Mouse (Mus musculus) layer of hippocampus, adult 8-10 months (tissue): ENCODE data around the gene Capsl. TPM values are rescaled to one million over a fixed set of nuclear protein-coding genes. Genes with fewer than 3 reads are reported as not detected.

Source experiments
- DNase-seq, 2 experiments: peaks; one replicate each; pipeline ENCODE4 v3.0.0; 2022; ENCODE audit warnings: low spot score in 2 of 2
- total RNA-seq, 4 experiments: library from RNA; stranded (reverse); gene quantifications; 2 replicates each; pipeline ENCODE4 v1.2.4; 2022

Capsl gene
- total RNA-seq: 1 to 10 TPM; 1.5 to 2.9 (median 2.5) TPM

DNA sequence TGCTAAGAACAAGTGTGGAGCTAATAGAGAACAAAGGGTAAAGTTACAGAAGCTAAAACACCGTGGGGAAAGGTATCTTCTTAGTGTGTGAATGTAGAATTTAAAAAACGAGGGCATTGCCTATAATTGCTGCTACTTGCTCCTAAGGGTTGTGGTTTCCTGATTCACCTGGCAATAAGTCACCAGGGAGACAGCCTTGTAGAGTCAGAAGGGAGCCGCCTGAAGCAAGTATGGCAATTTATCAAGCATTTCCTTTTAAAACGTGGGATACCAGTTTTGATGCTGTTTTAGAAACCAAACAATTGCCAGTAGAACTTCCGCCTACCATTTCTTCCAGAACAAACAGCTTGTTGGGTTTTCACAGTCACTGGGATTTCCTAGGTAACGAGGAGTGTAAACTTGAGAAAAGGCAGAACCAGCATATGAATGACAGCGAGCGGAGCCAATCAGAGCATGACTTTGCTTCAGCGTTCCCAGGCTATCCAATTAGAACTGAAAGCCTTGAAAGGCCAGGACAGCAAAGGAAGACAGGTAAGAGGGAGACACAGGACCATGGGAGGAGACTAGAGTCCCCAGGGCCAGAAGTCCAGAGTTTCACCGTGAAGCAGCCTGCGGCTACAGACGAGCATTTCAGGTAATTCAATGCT is at the start of gene Capsl:
Capsl (plus strand) TSS at position 495 of the 647 bp plus-strand sequence.
- DNase-seq: peak; percentile 67 to 90

DNA sequence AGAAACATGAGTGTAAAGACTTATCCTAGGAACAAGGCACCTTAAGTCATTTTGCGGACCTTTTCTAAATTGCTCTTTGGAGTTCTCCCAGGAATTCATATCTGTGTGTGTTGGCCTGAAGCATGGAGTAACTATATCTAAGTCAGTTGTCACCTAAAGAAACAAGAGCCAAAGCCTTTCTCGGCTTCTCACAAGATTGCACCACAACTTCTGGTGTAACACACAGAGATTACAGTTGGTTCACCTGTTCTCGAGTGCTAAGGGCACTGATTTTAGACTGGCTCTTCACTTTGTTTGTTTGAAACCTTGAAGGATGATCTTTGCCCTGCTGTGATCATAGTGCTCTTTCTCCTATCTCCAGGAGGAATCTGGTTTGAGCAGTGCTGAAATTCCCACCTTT is 26.4 kb upstream of the Capsl start:
- no peak for DNase-seq

GRCm38 (mm10) chr15:9421163-9421562 is 14.7 kb upstream of the Capsl start:
- no peak for DNase-seq

GRCm38 (mm10) chr15:9427849-9428248 is 8.0 kb upstream of the Capsl start:
- no peak for DNase-seq

- DNase-seq: no peak
These were observed 6.0 kb upstream of the Capsl start for GRCm38 (mm10) chr15:9429843-9430242.

GRCm38 (mm10) chr15:9451999-9452398 is 16.2 kb downstream of the Capsl start:
- DNase-seq: no peak

DNA sequence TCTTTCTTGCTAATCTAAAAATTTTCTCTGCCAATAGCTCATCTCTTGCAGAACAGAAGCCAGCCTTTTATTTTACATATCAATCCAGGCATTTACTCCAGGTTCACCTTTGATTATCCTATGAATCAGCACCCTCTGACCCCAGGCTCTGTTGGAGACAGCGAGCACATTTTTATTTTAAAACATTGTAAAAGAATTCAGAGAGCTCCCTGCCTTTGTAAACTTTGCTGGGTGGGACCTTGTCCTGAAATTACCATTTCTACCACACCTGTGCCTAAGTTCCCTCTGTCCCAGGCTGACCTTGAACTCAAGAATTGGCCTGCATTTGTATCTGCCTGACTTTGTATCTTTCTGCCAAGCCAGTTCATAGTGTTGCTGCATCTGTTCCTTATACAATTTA is 17.0 kb downstream of the Capsl start:
- DNase-seq: no peak

GRCm38 (mm10) chr15:9454198-9454597 is 18.4 kb downstream of the Capsl start:
- no peak for DNase-seq

GRCm38 (mm10) chr15:9455241-9455640 is 19.4 kb downstream of the Capsl start:
- DNase-seq: peak; percentile 10 to 29

DNA sequence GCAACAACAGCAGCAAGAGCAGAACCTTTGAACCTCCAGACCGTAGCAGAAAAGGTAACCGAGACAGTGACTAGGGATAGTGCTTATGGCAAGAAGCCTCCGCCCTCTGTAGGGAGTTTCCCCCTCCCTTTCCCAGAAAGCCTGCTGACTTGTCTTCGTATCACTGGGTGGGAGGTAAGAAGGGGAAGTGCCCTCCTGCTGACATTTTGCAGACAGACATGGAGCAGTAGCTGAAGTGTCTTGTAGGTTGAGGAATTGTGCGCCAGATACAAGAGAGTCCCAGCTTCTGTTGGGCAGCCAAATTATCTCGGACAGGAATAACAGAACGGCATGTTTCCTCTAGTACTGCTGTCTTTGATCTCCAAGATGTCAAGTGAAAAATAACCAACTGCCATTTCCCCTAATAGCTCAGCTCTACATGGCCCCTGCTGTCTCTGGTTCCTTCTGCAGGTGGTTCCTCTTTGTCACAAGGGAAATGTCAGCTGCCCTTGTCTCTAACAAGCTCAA is 27.7 kb downstream of the Capsl start:
- no peak for DNase-seq

GRCm38 (mm10) chr15:9464039-9464438 is 28.2 kb downstream of the Capsl start:
- DNase-seq: no peak

DNA sequence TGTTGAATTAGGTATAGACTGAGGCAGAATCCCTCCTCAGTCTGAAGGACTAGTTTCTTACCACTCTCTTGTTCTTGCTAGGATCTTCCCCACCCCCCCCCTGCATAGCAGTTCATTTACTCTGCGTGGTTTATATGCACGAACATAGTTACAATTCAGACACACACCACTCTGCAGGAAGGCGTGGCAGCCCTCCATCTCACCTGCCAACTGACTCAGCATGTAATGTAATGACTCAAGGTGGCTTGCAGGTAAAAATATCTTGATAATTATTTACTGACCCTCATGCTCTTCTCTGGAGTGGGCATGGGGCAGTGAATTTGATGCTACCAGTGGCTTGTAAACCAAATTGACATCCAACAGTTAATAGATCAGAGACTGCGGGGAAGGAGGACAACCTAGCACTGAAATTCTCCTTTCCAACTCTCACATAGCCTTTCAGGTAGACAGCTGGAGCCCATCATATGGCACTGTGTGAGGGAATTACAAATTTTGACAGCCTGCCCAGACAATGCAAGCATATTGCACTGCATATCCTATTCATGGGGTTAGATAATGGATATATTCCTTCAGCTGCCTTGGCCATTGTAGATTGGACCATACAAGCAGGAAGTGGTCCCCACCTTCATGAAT is 35.3 kb downstream of the Capsl start:
- DNase-seq: no peak

- no peak for DNase-seq
These were observed 36.3 kb downstream of the Capsl start for GRCm38 (mm10) chr15:9472167-9472566.

GRCm38 (mm10) chr15:9472618-9473017 is 36.8 kb downstream of the Capsl start:
- no peak for DNase-seq

DNA sequence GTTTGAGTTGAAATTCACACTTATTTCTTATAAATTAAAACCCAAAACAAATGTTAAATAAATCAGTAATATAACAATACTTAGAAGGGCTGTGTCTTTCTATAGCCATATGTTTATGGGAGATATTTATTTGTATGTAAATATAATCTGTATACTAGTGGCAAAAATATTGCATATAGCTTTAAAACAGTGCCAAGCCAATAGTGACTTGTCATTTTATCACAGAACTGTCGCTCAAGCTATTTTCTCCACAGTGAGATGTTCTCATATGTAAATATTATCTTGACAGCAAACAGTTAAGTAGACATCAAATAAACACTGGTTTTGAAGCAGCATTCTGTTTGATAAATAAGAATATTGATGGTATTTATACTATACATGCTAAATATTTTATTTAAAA is 37.4 kb downstream of the Capsl start:
- no peak for DNase-seq

DNA sequence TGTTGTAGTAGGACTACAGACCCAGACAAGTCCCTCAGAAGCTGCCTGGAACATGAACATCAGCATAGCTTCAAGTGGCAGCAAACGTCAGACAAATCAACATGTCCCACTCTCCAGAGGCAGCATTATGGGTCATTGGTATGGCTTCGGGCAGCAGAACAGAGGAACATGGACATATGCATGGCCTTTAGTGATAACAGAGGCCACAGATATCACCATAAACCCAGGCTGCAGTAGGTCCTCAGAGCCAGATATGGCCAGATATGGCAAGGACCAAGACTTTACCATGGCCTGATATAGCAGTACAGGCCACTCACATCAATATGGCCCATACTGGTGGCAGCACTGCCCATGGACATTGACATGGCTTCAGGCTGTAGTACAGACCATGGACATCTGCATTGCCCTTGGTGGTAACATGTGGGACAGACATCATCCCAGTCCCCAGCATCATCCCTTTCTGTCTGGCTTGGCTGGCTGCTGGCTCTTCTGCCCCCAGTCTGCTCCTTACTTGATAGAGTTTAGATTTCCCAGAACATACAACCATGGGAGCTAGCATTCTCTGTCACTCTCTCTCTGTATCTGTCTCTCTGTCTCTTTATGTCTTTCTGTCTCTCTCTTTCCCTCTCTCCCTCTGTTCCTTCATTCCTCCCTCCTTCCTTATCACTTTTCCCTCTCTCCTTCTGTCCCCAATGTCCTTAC is 53.7 kb downstream of the Capsl start:
- DNase-seq: no peak

- DNase-seq: no peak
These were observed 56.2 kb downstream of the Capsl start for GRCm38 (mm10) chr15:9492077-9492476.

Other genes starting within 250 kb of the Capsl start
- not detected for gene Ugt3a1, start 159.1 kb upstream of the Capsl start, total RNA-seq
- not detected for gene Ugt3a2, start 100.5 kb upstream of the Capsl start, total RNA-seq
- under 1 TPM; 0.21 to 0.63 (median 0.34) TPM for gene Il7r, start 94.1 kb downstream of the Capsl start, total RNA-seq